Mouse (Mus musculus): ENCODE measurements around the gene Ninj1. TPM values are rescaled to one million over a fixed set of nuclear protein-coding genes. Genes with fewer than 3 reads are reported as not detected.

The Ninj1 gene
- polyA plus RNA-seq, 1 experiment from 2014 or later, result 40.0 TPM

GRCm38 (mm10) chr13:49188966-49189360, 1.7 kb downstream of the Ninj1 start:
- DNase-seq (no peak), ATAC-seq (ENCODE audit: low read depth) (no peak)
- no peaks in the 10 kb centered on the region for H3K9me3 ChIP-seq (replicated peaks)
- peak overlapping the region; percentile 100 for H3K4me2 ChIP-seq
- H3K27ac ChIP-seq, result peak overlapping the region; percentile 55
- 0 out of 2 replicates have a peak overlapping the region, but pooled peaks have one; percentile 82 for H3K9ac ChIP-seq
- peak overlapping the region; percentile 80; the same call in 1 of the 2 replicates for H3K4me3 ChIP-seq (replicated peaks)
- 42% methylated on average over 2 of the region's 2 CpGs for WGBS (ENCODE audit: insufficient replicate concordance)
- H3K4me1 ChIP-seq (replicated peaks), result peaks cover 64% of the 10 kb centered on the region
- H3K27me3 ChIP-seq, result no peaks in the 10 kb centered on the region
- no peaks in the 10 kb centered on the region; the same call in 1 of the 2 replicates for H3K36me3 ChIP-seq

- ATAC-seq (ENCODE audit: low read depth) (no peak), DNase-seq (no peak)
- Histone ChIP-seq H3K4me3 (replicated peaks) (no peak overlapping the region), H3K27ac (peak overlapping the region; percentile 62), H3K4me1 (replicated peaks) (peaks cover 66% of the 10 kb centered on the region), H3K9ac (no peak overlapping the region; the same call in 1 of the 2 replicates), H3K4me2 (peak overlapping the region; percentile 100), H3K27me3 (no peaks in the 10 kb centered on the region), H3K36me3 (peaks cover 9% of the 10 kb centered on the region), H3K9me3 (replicated peaks) (no peaks in the 10 kb centered on the region)
- WGBS (ENCODE audit: insufficient replicate concordance), result 29% methylated on average over 12 of the region's 12 CpGs
Observed at GRCm38 (mm10) chr13:49189970-49190870, 2.9 kb downstream of the Ninj1 start.

- 44% methylated on average over 7 of the region's 7 CpGs for WGBS (ENCODE audit: insufficient replicate concordance)
- Histone ChIP-seq H3K9me3 (replicated peaks) (no peaks in the 10 kb centered on the region), H3K27ac (peak overlapping the region; percentile 62), H3K4me1 (replicated peaks) (peaks cover 73% of the 10 kb centered on the region), H3K9ac (no peak overlapping the region; the same call in 1 of the 2 replicates), H3K4me2 (peak overlapping the region; percentile 100), H3K27me3 (no peaks in the 10 kb centered on the region), H3K36me3 (peaks cover 18% of the 10 kb centered on the region), H3K4me3 (replicated peaks) (no peak overlapping the region)
- DNase-seq, result no peak
- no peak for ATAC-seq (ENCODE audit: low read depth)
Observed at GRCm38 (mm10) chr13:49190876-49191672, 3.8 kb downstream of the Ninj1 start.

DNA sequence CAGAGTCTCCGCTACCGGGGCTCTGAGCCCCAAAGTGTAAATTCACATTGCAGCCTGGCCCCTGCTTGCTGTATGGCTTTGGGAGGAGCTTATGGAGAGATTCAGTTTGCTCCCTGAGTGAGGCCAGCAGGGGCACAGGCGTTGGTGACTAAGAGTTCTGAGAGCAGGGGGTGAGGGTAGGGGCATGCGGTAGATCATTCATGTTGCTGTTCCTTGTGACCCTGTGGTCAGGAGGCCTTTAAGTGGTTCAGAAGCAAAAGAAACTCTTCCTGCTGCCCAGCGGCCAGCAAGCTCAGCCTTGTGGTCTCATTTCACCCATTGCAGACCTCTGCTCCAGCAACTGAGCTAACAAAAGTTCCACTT, 4.4 kb downstream of the Ninj1 start:
- Histone ChIP-seq H3K27me3 (no peaks in the 10 kb centered on the region), H3K4me3 (replicated peaks) (no peak overlapping the region), H3K4me2 (peak overlapping the region; percentile 100), H3K27ac (peak overlapping the region; percentile 62; the same call in 1 of the 2 replicates), H3K4me1 (replicated peaks) (peaks cover 71% of the 10 kb centered on the region), H3K9me3 (replicated peaks) (no peaks in the 10 kb centered on the region), H3K36me3 (peaks cover 18% of the 10 kb centered on the region), H3K9ac (no peak overlapping the region)
- ATAC-seq (ENCODE audit: low read depth) (no peak), DNase-seq (no peak)
- WGBS (ENCODE audit: insufficient replicate concordance), result 37% methylated on average over 5 of the region's 5 CpGs

DNA sequence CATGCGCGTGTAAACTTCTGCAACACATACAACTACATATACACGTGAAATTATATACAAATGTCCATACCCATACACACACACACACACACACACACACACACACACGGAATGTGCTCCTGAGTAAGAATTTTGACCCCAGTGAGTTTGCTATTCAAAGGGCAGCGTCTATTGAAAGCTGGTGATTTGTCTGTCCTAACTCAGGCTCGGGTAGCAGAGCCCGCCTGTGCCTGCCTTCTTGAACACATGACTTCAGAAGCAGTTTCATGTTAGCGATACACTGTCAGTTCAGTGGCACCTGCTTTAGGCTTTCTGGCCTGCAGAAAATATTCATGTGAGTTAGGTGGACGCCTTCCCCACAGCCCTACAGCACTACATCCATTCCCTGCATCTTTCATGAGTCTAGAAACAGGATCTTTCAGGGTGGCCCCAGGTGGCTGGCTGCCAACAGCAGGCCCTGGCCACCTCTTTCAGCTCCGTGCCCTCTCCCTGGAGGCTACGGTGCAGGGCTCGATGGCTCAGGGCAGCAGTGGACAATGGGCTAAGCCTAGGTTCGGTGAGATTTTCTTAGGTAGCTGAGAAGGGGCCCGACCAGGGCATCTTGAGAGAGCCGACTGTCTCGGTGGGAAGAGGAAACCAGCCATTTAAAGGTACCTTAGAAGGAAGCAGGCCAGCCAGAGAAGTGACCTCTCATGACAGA, 5.0 kb downstream of the Ninj1 start:
- Histone ChIP-seq H3K36me3 (peaks cover 18% of the 10 kb centered on the region), H3K4me2 (no peak overlapping the region), H3K4me1 (replicated peaks) (peaks cover 65% of the 10 kb centered on the region), H3K9ac (no peak overlapping the region), H3K9me3 (replicated peaks) (no peaks in the 10 kb centered on the region), H3K27ac (no peak overlapping the region), H3K27me3 (no peaks in the 10 kb centered on the region), H3K4me3 (replicated peaks) (no peak overlapping the region)
- DNase-seq, result no peak
- no peak for ATAC-seq (ENCODE audit: low read depth)
- WGBS (ENCODE audit: insufficient replicate concordance), result 61% methylated on average over 16 of the region's 16 CpGs

- Histone ChIP-seq H3K27ac (no peak overlapping the region), H3K4me1 (replicated peaks) (peaks cover 53% of the 10 kb centered on the region), H3K9me3 (replicated peaks) (no peaks in the 10 kb centered on the region), H3K27me3 (no peaks in the 10 kb centered on the region), H3K36me3 (peaks cover 18% of the 10 kb centered on the region), H3K9ac (no peak overlapping the region), H3K4me3 (replicated peaks) (no peak overlapping the region), H3K4me2 (no peak overlapping the region)
- no peak for DNase-seq
- no peak for ATAC-seq (ENCODE audit: low read depth)
- 82% methylated on average over 17 of the region's 17 CpGs for WGBS (ENCODE audit: insufficient replicate concordance)
Observed at GRCm38 (mm10) chr13:49193650-49194049, 6.4 kb downstream of the Ninj1 start.

DNA sequence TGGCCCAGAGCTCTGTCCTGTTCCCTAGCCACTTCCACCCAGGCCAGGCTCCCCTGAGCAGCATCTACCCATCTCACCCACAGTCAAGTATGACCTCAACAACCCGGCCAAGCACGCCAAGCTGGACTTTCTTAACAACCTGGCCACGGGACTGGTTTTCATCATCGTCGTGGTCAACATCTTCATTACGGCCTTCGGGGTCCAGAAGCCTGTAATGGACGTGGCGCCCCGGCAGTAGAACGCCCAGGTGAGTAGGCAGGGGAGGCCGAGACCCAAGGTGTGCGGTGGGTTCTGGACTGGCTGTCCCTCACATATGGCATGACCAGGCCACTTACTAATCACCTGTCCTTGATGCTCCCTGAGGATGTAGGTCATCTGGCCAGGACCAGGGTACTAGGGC, 7.5 kb downstream of the Ninj1 start:
- H3K4me1 ChIP-seq (replicated peaks), result peaks cover 42% of the 10 kb centered on the region
- 87% methylated on average over 13 of the region's 13 CpGs for WGBS (ENCODE audit: insufficient replicate concordance)

GRCm38 (mm10) chr13:49195651-49196050, 8.4 kb downstream of the Ninj1 start:
- no peak overlapping the region for H3K9ac ChIP-seq
- H3K9me3 ChIP-seq (replicated peaks), result no peaks in the 10 kb centered on the region
- no peaks in the 10 kb centered on the region for H3K27me3 ChIP-seq
- DNase-seq (no peak), ATAC-seq (ENCODE audit: low read depth) (no peak)
- H3K27ac ChIP-seq, result no peak overlapping the region
- no peak overlapping the region for H3K4me2 ChIP-seq
- peaks cover 18% of the 10 kb centered on the region for H3K36me3 ChIP-seq
- H3K4me1 ChIP-seq (replicated peaks), result peaks cover 33% of the 10 kb centered on the region
- WGBS (ENCODE audit: insufficient replicate concordance), result 83% methylated on average over 7 of the region's 7 CpGs
- no peak overlapping the region for H3K4me3 ChIP-seq (replicated peaks)

More for the DNA sequence above, 7.5 kb downstream of the Ninj1 start:
- DNase-seq, result no peak
- H3K36me3 ChIP-seq, result peaks cover 18% of the 10 kb centered on the region
- H3K27me3 ChIP-seq, result no peaks in the 10 kb centered on the region
- no peak overlapping the region for H3K9ac ChIP-seq
- ATAC-seq (ENCODE audit: low read depth), result no peak
- no peak overlapping the region for H3K27ac ChIP-seq
- H3K4me3 ChIP-seq (replicated peaks), result no peak overlapping the region
- no peaks in the 10 kb centered on the region for H3K9me3 ChIP-seq (replicated peaks)
- no peak overlapping the region for H3K4me2 ChIP-seq

DNA sequence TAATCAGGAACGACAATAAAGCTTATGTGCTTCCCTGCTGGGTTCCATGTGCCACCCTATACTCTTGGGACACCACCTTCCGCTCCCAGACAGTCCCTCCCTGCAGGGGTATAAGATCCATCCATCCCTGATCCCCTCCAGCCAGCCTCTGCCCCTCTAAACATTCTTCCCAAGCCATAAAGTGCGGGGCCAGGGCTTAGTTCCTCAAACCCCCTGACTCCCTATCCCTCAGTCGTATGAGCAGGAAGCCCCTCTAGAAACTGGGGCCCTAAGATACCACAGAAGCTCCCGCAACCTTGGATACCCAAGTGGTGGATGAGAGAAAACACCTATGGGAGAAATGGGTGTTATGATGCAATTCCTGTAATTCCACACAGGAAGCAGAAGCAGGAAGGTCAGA, 8.9 kb downstream of the Ninj1 start:
- H3K36me3 ChIP-seq, result peaks cover 18% of the 10 kb centered on the region
- no peak overlapping the region for H3K4me3 ChIP-seq (replicated peaks)
- H3K27me3 ChIP-seq, result no peaks in the 10 kb centered on the region
- no peak overlapping the region for H3K4me2 ChIP-seq
- WGBS (ENCODE audit: insufficient replicate concordance), result 55% methylated on average over 5 of the region's 5 CpGs
- no peak overlapping the region for H3K9ac ChIP-seq
- H3K27ac ChIP-seq, result no peak overlapping the region
- no peaks in the 10 kb centered on the region for H3K9me3 ChIP-seq (replicated peaks)
- DNase-seq (no peak), ATAC-seq (ENCODE audit: low read depth) (no peak)
- H3K4me1 ChIP-seq (replicated peaks), result peaks cover 32% of the 10 kb centered on the region

GRCm38 (mm10) chr13:49196766-49197165, 9.5 kb downstream of the Ninj1 start:
- Histone ChIP-seq H3K4me1 (replicated peaks) (peaks cover 26% of the 10 kb centered on the region), H3K27me3 (no peaks in the 10 kb centered on the region)
- 44% methylated on average over 6 of the region's 6 CpGs for WGBS (ENCODE audit: insufficient replicate concordance)

DNA sequence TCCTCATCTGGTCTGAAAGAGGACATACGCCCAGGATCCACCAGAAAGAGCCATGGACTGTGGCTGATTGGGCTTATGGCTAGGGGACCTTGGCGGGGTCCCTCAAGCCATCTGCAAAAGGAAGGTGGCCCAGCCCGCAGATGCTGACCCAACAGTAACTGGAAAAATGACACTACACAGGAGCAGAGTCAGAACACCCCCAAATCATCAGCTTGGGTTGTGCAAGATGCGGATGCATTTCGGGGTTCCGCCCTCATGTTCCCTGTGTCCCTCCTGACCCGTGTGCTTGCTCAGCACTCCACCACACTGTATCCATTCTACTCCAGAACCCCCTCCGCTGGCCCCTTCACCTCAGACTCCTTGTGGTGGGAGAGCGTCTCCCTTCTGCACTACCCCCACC, 11.4 kb downstream of the Ninj1 start:
- Histone ChIP-seq H3K27ac (no peak overlapping the region), H3K4me2 (no peak overlapping the region), H3K36me3 (peaks cover 18% of the 10 kb centered on the region), H3K27me3 (no peaks in the 10 kb centered on the region), H3K4me3 (replicated peaks) (no peak overlapping the region), H3K4me1 (replicated peaks) (peaks cover 20% of the 10 kb centered on the region; the same call in 1 of the 2 replicates), H3K9ac (no peak overlapping the region), H3K9me3 (replicated peaks) (no peaks in the 10 kb centered on the region)
- 75% methylated on average over 9 of the region's 9 CpGs for WGBS (ENCODE audit: insufficient replicate concordance)
- ATAC-seq (ENCODE audit: low read depth) (no peak), DNase-seq (no peak)

More at GRCm38 (mm10) chr13:49196766-49197165, 9.5 kb downstream of the Ninj1 start:
- H3K27ac ChIP-seq, result no peak overlapping the region
- H3K36me3 ChIP-seq, result peaks cover 18% of the 10 kb centered on the region
- no peak overlapping the region for H3K4me3 ChIP-seq (replicated peaks)
- no peak overlapping the region for H3K9ac ChIP-seq
- H3K9me3 ChIP-seq (replicated peaks), result no peaks in the 10 kb centered on the region
- H3K4me2 ChIP-seq, result no peak overlapping the region
- no peak for DNase-seq
- no peak for ATAC-seq (ENCODE audit: low read depth)

All from liver, embryonic 13.5 days (tissue).